Mouse (Mus musculus): ENCODE data around the gene Ufsp1. TPM values are rescaled to one million over a fixed set of nuclear protein-coding genes. Genes with fewer than 3 reads are reported as not detected.

Ufsp1 gene
- 9.2 TPM for polyA plus RNA-seq (2014; fragmentation: Illumina TruSeq; extraction: RNeasy Lipid Tissue Mini Kit (QIAGEN cat#74804); ENCODE audit: low read depth, low replicate concordance)

GRCm38 (mm10) chr5:137293839-137294743, at the start of gene Ufsp1:
Ufsp1 (plus strand) TSS chr5:137294629.

GRCm38 (mm10) chr5:137287032-137287952, 7.1 kb upstream of the Ufsp1 start, which contains the start of gene Ache:
Ache (plus strand) TSS chr5:137287519.

GRCm38 (mm10) chr5:137307071-137307912, 12.9 kb downstream of the Ufsp1 start, which contains the start of gene Srrt:
Srrt (minus strand) TSS chr5:137307674.

GRCm38 (mm10) chr5:137314193-137315083, 20.0 kb downstream of the Ufsp1 start, which contains the start of gene Trip6:
Trip6 (minus strand) TSS chr5:137314404.

GRCm38 (mm10) chr5:137333512-137334174, 39.2 kb downstream of the Ufsp1 start, which contains the start of gene Slc12a9:
Slc12a9 (minus strand) TSS chr5:137333597.

Other genes with a start within 250 kb of the Ufsp1 start
- 49.5 TPM for gene Ap1s1, start 248.5 kb upstream of the Ufsp1 start, polyA plus RNA-seq (2014; fragmentation: Illumina TruSeq; extraction: RNeasy Lipid Tissue Mini Kit (QIAGEN cat#74804); ENCODE audit: low read depth, low replicate concordance)
- gene Serpine1, start 222.4 kb upstream of the Ufsp1 start, polyA plus RNA-seq (2014; fragmentation: Illumina TruSeq; extraction: RNeasy Lipid Tissue Mini Kit (QIAGEN cat#74804); ENCODE audit: low read depth, low replicate concordance): 15.7 TPM
- gene Trim56, start 178.4 kb upstream of the Ufsp1 start, polyA plus RNA-seq (2014; fragmentation: Illumina TruSeq; extraction: RNeasy Lipid Tissue Mini Kit (QIAGEN cat#74804); ENCODE audit: low read depth, low replicate concordance): 12.1 TPM
- gene Muc3, start 145.3 kb upstream of the Ufsp1 start, polyA plus RNA-seq (2014; fragmentation: Illumina TruSeq; extraction: RNeasy Lipid Tissue Mini Kit (QIAGEN cat#74804); ENCODE audit: low read depth, low replicate concordance): not detected
- 0.24 TPM for gene Muc3a, start 82.2 kb upstream of the Ufsp1 start, polyA plus RNA-seq (2014; fragmentation: Illumina TruSeq; extraction: RNeasy Lipid Tissue Mini Kit (QIAGEN cat#74804); ENCODE audit: low read depth, low replicate concordance)
- gene Ache, start 7.1 kb upstream of the Ufsp1 start, polyA plus RNA-seq (2014; fragmentation: Illumina TruSeq; extraction: RNeasy Lipid Tissue Mini Kit (QIAGEN cat#74804); ENCODE audit: low read depth, low replicate concordance): 2.8 TPM
- 80.4 TPM for gene Srrt, start 13.0 kb downstream of the Ufsp1 start, polyA plus RNA-seq (2014; fragmentation: Illumina TruSeq; extraction: RNeasy Lipid Tissue Mini Kit (QIAGEN cat#74804); ENCODE audit: low read depth, low replicate concordance)
- gene Trip6, start 19.8 kb downstream of the Ufsp1 start, polyA plus RNA-seq (2014; fragmentation: Illumina TruSeq; extraction: RNeasy Lipid Tissue Mini Kit (QIAGEN cat#74804); ENCODE audit: low read depth, low replicate concordance): 17.0 TPM
- gene Slc12a9, start 39.0 kb downstream of the Ufsp1 start, polyA plus RNA-seq (2014; fragmentation: Illumina TruSeq; extraction: RNeasy Lipid Tissue Mini Kit (QIAGEN cat#74804); ENCODE audit: low read depth, low replicate concordance): 4.2 TPM
- 29.4 TPM for gene Ephb4, start 55.5 kb downstream of the Ufsp1 start, polyA plus RNA-seq (2014; fragmentation: Illumina TruSeq; extraction: RNeasy Lipid Tissue Mini Kit (QIAGEN cat#74804); ENCODE audit: low read depth, low replicate concordance)
- gene Zan, start 182.4 kb downstream of the Ufsp1 start, polyA plus RNA-seq (2014; fragmentation: Illumina TruSeq; extraction: RNeasy Lipid Tissue Mini Kit (QIAGEN cat#74804); ENCODE audit: low read depth, low replicate concordance): not detected
- gene Pop7, start 207.9 kb downstream of the Ufsp1 start, polyA plus RNA-seq (2014; fragmentation: Illumina TruSeq; extraction: RNeasy Lipid Tissue Mini Kit (QIAGEN cat#74804); ENCODE audit: low read depth, low replicate concordance): 15.7 TPM
- gene Gigyf1, start 223.9 kb downstream of the Ufsp1 start, polyA plus RNA-seq (2014; fragmentation: Illumina TruSeq; extraction: RNeasy Lipid Tissue Mini Kit (QIAGEN cat#74804); ENCODE audit: low read depth, low replicate concordance): 23.9 TPM
- not detected for gene Epo, start 238.6 kb downstream of the Ufsp1 start, polyA plus RNA-seq (2014; fragmentation: Illumina TruSeq; extraction: RNeasy Lipid Tissue Mini Kit (QIAGEN cat#74804); ENCODE audit: low read depth, low replicate concordance)
- gene Gnb2, start 238.9 kb downstream of the Ufsp1 start, polyA plus RNA-seq (2014; fragmentation: Illumina TruSeq; extraction: RNeasy Lipid Tissue Mini Kit (QIAGEN cat#74804); ENCODE audit: low read depth, low replicate concordance): 231 TPM

Data from heart, adult 10 weeks (tissue).